Mouse (Mus musculus) heart, embryonic 14.5 days (tissue): Measurements from ENCODE around the gene Ccdc90b. TPM values are rescaled to one million over a fixed set of nuclear protein-coding genes. Genes with fewer than 3 reads are reported as not detected.

ENCODE experiments used
- ATAC-seq: fragments of 200-750 bp; cut with Nextera tagmentation; 2 replicates; pipeline ENCODE4 v1.8.0; 2017; ENCODE audit warnings: low read depth, moderate TSS enrichment; ENCODE audit not compliant: insufficient number of reproducible peaks, insufficient read depth, low FRiP score
- H3K27ac ChIP-seq, 2 experiments: fragments of 200-500 bp in 1 of 2; fragments of 300-500 bp in 1 of 2; sonication (generic) in 1 of 2; replicated peaks in 1 of 2; 2 replicates each; pipeline ENCODE4 v1.5.1; 2012 to 2014; ENCODE audit warnings: low read depth in 2 of 2, low read length in 2 of 2, control low read depth in 1 of 2, mild to moderate bottlenecking in 1 of 2, mixed read lengths in 1 of 2; ENCODE audit not compliant: control insufficient read depth in 1 of 2, insufficient read depth in 1 of 2
- H3K27me3 ChIP-seq: fragments of 300-500 bp; sonication (generic); 2 replicates; pipeline ENCODE4 v1.6.1; 2014; ENCODE audit warnings: mild to moderate bottlenecking, low read length, control low read depth; ENCODE audit not compliant: control insufficient read depth, insufficient read depth
- H3K36me3 ChIP-seq: fragments of 300-500 bp; sonication (generic); 2 replicates; pipeline ENCODE4 v1.6.1; 2014; ENCODE audit warnings: mild to moderate bottlenecking, control low read depth, low read length, mixed read lengths; ENCODE audit not compliant: control insufficient read depth, insufficient read depth
- H3K4me1 ChIP-seq, 2 experiments: fragments of 200-500 bp in 1 of 2; fragments of 300-500 bp in 1 of 2; sonication (generic) in 1 of 2; 2 replicates each; pipeline ENCODE4 v1.6.1; 2012 to 2014; ENCODE audit warnings: low read length in 2 of 2, control low read depth in 1 of 2, mixed read lengths in 1 of 2; ENCODE audit not compliant: control insufficient read depth in 2 of 2, insufficient read depth in 2 of 2
- H3K4me2 ChIP-seq: fragments of 300-500 bp; sonication (generic); 2 replicates; pipeline ENCODE4 v1.6.1; 2014; ENCODE audit warnings: mild to moderate bottlenecking, low read length
- H3K4me3 ChIP-seq, 2 experiments: fragments of 200-500 bp in 1 of 2; fragments of 300-500 bp in 1 of 2; sonication (generic) in 1 of 2; 2 replicates each; pipeline ENCODE4 v1.5.1; 2012 to 2014; ENCODE audit warnings: low read length in 2 of 2, mild to moderate bottlenecking in 2 of 2, control low read depth in 1 of 2, low read depth in 1 of 2, moderate library complexity in 1 of 2; ENCODE audit not compliant: control insufficient read depth in 1 of 2, insufficient read depth in 1 of 2
- H3K9ac ChIP-seq: fragments of 300-500 bp; sonication (generic); 2 replicates; pipeline ENCODE4 v1.6.1; 2014; ENCODE audit warnings: mild to moderate bottlenecking, low read length
- H3K9me3 ChIP-seq: fragments of 300-500 bp; sonication (generic); 2 replicates; pipeline ENCODE4 v1.6.1; 2016; ENCODE audit warnings: low read length, control low read depth; ENCODE audit not compliant: control insufficient read depth
- WGBS: fragments of 180-500 bp; shearing (Covaris S2); extraction: QIAGEN DNeasy Blood & Tissue Kit; methylation state at CpG from one replicate; pipeline ENCODE4 v1.1.7; 2014; 5-methylcytosine and 5-hydroxymethylcytosine counted together
- polyA plus RNA-seq: library from polyadenylated mRNA; unstranded; fragments of >200 nt; fragmentation: Nextera tagmentation; extraction: Ambion mirVana; gene quantifications from 2 replicates; pipeline ENCODE4 v1.2.1, GENCODE M21; 2014

Ccdc90b gene
- polyA plus RNA-seq, 1 experiment from 2014 or later: 59.9 TPM

GRCm38 (mm10) chr7:92610830-92611229, 49.9 kb downstream of the Ccdc90b start:
- H3K27me3 ChIP-seq: no peaks in the 10 kb centered on the region
- 82% methylated on average over 7 of the region's 7 CpGs for WGBS
- no peak overlapping the region for H3K4me2 ChIP-seq

GRCm38 (mm10) chr7:92624488-92624887, 63.5 kb downstream of the Ccdc90b start:
- Histone ChIP-seq H3K4me1 (no peaks in the 10 kb centered on the region), H3K4me3 (no peak overlapping the region), H3K4me2 (no peak overlapping the region), H3K27me3 (no peaks in the 10 kb centered on the region), H3K9me3 (no peaks in the 10 kb centered on the region), H3K27ac (no peak overlapping the region), H3K9ac (no peak overlapping the region), H3K36me3 (no peaks in the 10 kb centered on the region)
- whole genome bisulfite sequencing: 48% methylated on average over 2 of the region's 2 CpGs
- no peak for ATAC-seq

More at GRCm38 (mm10) chr7:92610830-92611229, 49.9 kb downstream of the Ccdc90b start:
- Histone ChIP-seq H3K9ac (no peak overlapping the region), H3K27ac (no peak overlapping the region), H3K36me3 (no peaks in the 10 kb centered on the region), H3K4me3 (no peak overlapping the region), H3K9me3 (no peaks in the 10 kb centered on the region), H3K4me1 (no peaks in the 10 kb centered on the region)
- ATAC-seq: no peak

GRCm38 (mm10) chr7:92630167-92630566, 69.2 kb downstream of the Ccdc90b start:
- ATAC-seq: no peak
- no peak overlapping the region for H3K4me2 ChIP-seq
- H3K36me3 ChIP-seq: no peaks in the 10 kb centered on the region
- no peaks in the 10 kb centered on the region for H3K27me3 ChIP-seq
- no peaks in the 10 kb centered on the region for H3K9me3 ChIP-seq
- H3K27ac ChIP-seq: no peak overlapping the region
- 28% methylated on average over 2 of the region's 2 CpGs for WGBS
- H3K4me3 ChIP-seq: no peak overlapping the region
- no peak overlapping the region for H3K9ac ChIP-seq
- H3K4me1 ChIP-seq: no peaks in the 10 kb centered on the region

Other genes starting within 250 kb of the Ccdc90b start
- 2.6 and 3.2 TPM in 2 replicates for gene Ankrd42, start 76.0 kb downstream of the Ccdc90b start, polyA plus RNA-seq
- 12.8 and 14.0 TPM in 2 replicates for gene Pcf11, start 108.8 kb downstream of the Ccdc90b start, polyA plus RNA-seq
- gene Rab30, start 180.5 kb downstream of the Ccdc90b start, polyA plus RNA-seq: 6.6 and 7.5 TPM in 2 replicates